Mouse (Mus musculus) liver, embryonic 14.5 days (tissue): Measurements from ENCODE around the gene Rhbdl1.

ENCODE experiments used
- CTCF ChIP-seq: IDR thresholded peaks from 2 replicates; pipeline ENCODE4 v1.5.1; 2016; ENCODE audit warnings: antibody characterized with exemption, low read depth, control low read depth
- EP300 ChIP-seq: IDR thresholded peaks from 2 replicates; pipeline ENCODE4 v1.6.1; 2016; ENCODE audit warnings: antibody characterized with exemption, low read depth

GRCm38 (mm10) chr17:25872676-25873075, 35.6 kb upstream of the Rhbdl1 start:
- TF ChIP-seq CTCF (no peak), EP300 (no peak)
